Mouse (Mus musculus) MEL (cell line): ENCODE data around the gene Ugt1a6b. TPM values are rescaled to one million over a fixed set of nuclear protein-coding genes. Genes with fewer than 3 reads are reported as not detected.
A peak's percentile ranks its signal among the peaks of the same experiment; 100 is the strongest.

Source experiments
- DNase-seq: peaks from one replicate; pipeline ENCODE4 v3.0.0; 2011; ENCODE audit warnings: low read depth, low spot score
- H3K27ac ChIP-seq: 2 replicates; pipeline ENCODE4 v1.5.1; 2012; ENCODE audit warnings: low read depth, mild to moderate bottlenecking, control low read depth, low read length, moderate library complexity; ENCODE audit not compliant: control insufficient read depth
- H3K27me3 ChIP-seq, 2 experiments: fragments of 150-350 bp in 1 of 2; sonication (generic) in 1 of 2; 2 replicates each; pipeline ENCODE4 v1.6.1; 2012; ENCODE audit warnings: low read length in 2 of 2, mild to moderate bottlenecking in 2 of 2, improper control_type of control experiment in 1 of 2, moderate library complexity in 1 of 2; ENCODE audit not compliant: insufficient read depth in 2 of 2, control insufficient read depth in 1 of 2
- H3K36me3 ChIP-seq, 2 experiments: 2 replicates each; pipeline ENCODE4 v1.6.1; 2012 to 2014; ENCODE audit warnings: low read length in 2 of 2, improper control_type of control experiment in 1 of 2, inconsistent platforms in 1 of 2, mild to moderate bottlenecking in 1 of 2; ENCODE audit not compliant: insufficient read depth in 2 of 2, control insufficient read depth in 1 of 2
- H3K4me1 ChIP-seq, 2 experiments: fragments of 150-350 bp in 1 of 2; sonication (generic) in 1 of 2; 2 replicates each; pipeline ENCODE4 v1.6.1; 2012; ENCODE audit warnings: low read length in 2 of 2, improper control_type of control experiment in 1 of 2, mild to moderate bottlenecking in 1 of 2; ENCODE audit not compliant: insufficient read depth in 2 of 2, control insufficient read depth in 1 of 2
- H3K4me3 ChIP-seq, 2 experiments: fragments of 150-350 bp in 1 of 2; sonication (generic) in 1 of 2; 2 replicates each; pipeline ENCODE4 v1.5.1; 2012; ENCODE audit warnings: low read depth in 2 of 2, low read length in 2 of 2, mild to moderate bottlenecking in 2 of 2, moderate library complexity in 2 of 2, control low read depth in 1 of 2, improper control_type of control experiment in 1 of 2; ENCODE audit not compliant: control insufficient read depth in 1 of 2, insufficient read depth in 1 of 2
- H3K79me2 ChIP-seq: 2 replicates; pipeline ENCODE4 v1.6.1; 2012; ENCODE audit warnings: mild to moderate bottlenecking, low read length, moderate library complexity; ENCODE audit not compliant: control insufficient read depth, poor library complexity, insufficient read depth
- H3K9ac ChIP-seq: 2 replicates; pipeline ENCODE4 v1.6.1; 2012; ENCODE audit warnings: low read depth, mild to moderate bottlenecking, control low read depth, low read length, moderate library complexity; ENCODE audit not compliant: control insufficient read depth, poor library complexity, severe bottlenecking
- H3K9me3 ChIP-seq: fragments of 150-350 bp; sonication (generic); replicated peaks from 2 replicates; pipeline ENCODE4 v1.6.1; 2012; ENCODE audit warnings: mild to moderate bottlenecking, low read length, improper control_type of control experiment, moderate library complexity; ENCODE audit not compliant: insufficient read depth
- CHD1 ChIP-seq: IDR thresholded peaks from 2 replicates; pipeline ENCODE4 v1.6.1; 2012; ENCODE audit warnings: low read depth, mild to moderate bottlenecking, inconsistent platforms, low read length, improper control_type of control experiment
- CHD2 ChIP-seq: IDR thresholded peaks from 2 replicates; pipeline ENCODE4 v1.6.1; 2011; ENCODE audit warnings: low read length, improper control_type of control experiment
- ETS1 ChIP-seq: IDR thresholded peaks from 2 replicates; pipeline ENCODE4 v1.6.1; 2012; ENCODE audit warnings: low read depth, mild to moderate bottlenecking, inconsistent platforms, low read length, improper control_type of control experiment, moderate library complexity
- HCFC1 ChIP-seq: IDR thresholded peaks from 2 replicates; pipeline ENCODE4 v1.6.1; 2012; ENCODE audit warnings: low read depth, mild to moderate bottlenecking, inconsistent platforms, low read length, improper control_type of control experiment, moderate library complexity
- NELFE ChIP-seq: IDR thresholded peaks from 2 replicates; pipeline ENCODE4 v1.6.1; 2011; ENCODE audit warnings: low read depth, low read length, improper control_type of control experiment
- POLR2AphosphoS5 ChIP-seq: IDR thresholded peaks from 2 replicates; pipeline ENCODE4 v1.6.1; 2012; ENCODE audit warnings: low read depth, borderline replicate concordance, mild to moderate bottlenecking, inconsistent platforms, low read length, moderate library complexity, mixed read lengths
- RAD21 ChIP-seq: IDR thresholded peaks from 2 replicates; pipeline ENCODE4 v1.6.1; 2011; ENCODE audit warnings: mild to moderate bottlenecking, low read depth, low read length, improper control_type of control experiment
- RCOR1 ChIP-seq: IDR thresholded peaks from 2 replicates; pipeline ENCODE4 v1.6.1; 2012; ENCODE audit warnings: low read depth, mild to moderate bottlenecking, inconsistent platforms, low read length, improper control_type of control experiment
- SMC3 ChIP-seq: IDR thresholded peaks from 2 replicates; pipeline ENCODE4 v1.6.1; 2011; ENCODE audit warnings: low read depth, low read length, improper control_type of control experiment
- TAL1 ChIP-seq: IDR thresholded peaks from 2 replicates; pipeline ENCODE4 v1.6.1; 2012; ENCODE audit warnings: mild to moderate bottlenecking, inconsistent platforms, low read length, moderate library complexity, mixed read lengths
- TBP ChIP-seq: IDR thresholded peaks from 2 replicates; pipeline ENCODE4 v1.8.0; 2011; ENCODE audit warnings: low read depth, low read length, improper control_type of control experiment
- USF2 ChIP-seq, 2 experiments: IDR thresholded peaks; 2 replicates each; pipeline ENCODE4 v1.6.1; 2011 to 2012; ENCODE audit warnings: improper control_type of control experiment in 2 of 2, low read length in 2 of 2, borderline replicate concordance in 1 of 2, inconsistent platforms in 1 of 2, low read depth in 1 of 2, mild to moderate bottlenecking in 1 of 2; ENCODE audit not compliant: insufficient read depth in 1 of 2
- ZNF384 ChIP-seq: IDR thresholded peaks from 2 replicates; pipeline ENCODE4 v1.6.1; 2012; ENCODE audit warnings: low read depth, mild to moderate bottlenecking, inconsistent platforms, low read length, improper control_type of control experiment
- polyA plus RNA-seq, 2 experiments: library from polyadenylated mRNA; stranded (reverse) in 1 of 2; unstranded in 1 of 2; fragments of >175 nt in 1 of 2; fragments of >200 nt in 1 of 2; gene quantifications; 2 replicates each; pipeline versions ENCODE4 v1.2.1 to v1.2.4; 2012; ENCODE audit warnings: low replicate concordance in 2 of 2, low read depth in 1 of 2; ENCODE audit not compliant: insufficient read length in 2 of 2, insufficient read depth in 1 of 2, missing spikeins in 1 of 2
- total RNA-seq: library from RNA; depleted of rRNA; stranded (reverse); fragments of 300-350 nt; gene quantifications from 2 replicates; pipeline ENCODE4 v1.2.3, GENCODE M21; 2012

The Ugt1a6b gene
- total and polyA plus RNA-seq, 3 experiments, result not detected

- H3K27me3 ChIP-seq, result no peaks in the 10 kb centered on the region
- peak; percentile 13 for DNase-seq
- H3K27ac ChIP-seq, result no peak overlapping the region
- no peaks in the 10 kb centered on the region for H3K9me3 ChIP-seq
- no peak overlapping the region for H3K4me3 ChIP-seq
- H3K4me1 ChIP-seq, result no peaks in the 10 kb centered on the region
- no peak overlapping the region for H3K9ac ChIP-seq
- no peak for TF ChIP-seq SMC3
- 0 out of 2 replicates have a peak, but pooled peaks have one; percentile 18 for TF ChIP-seq TAL1
- TF ChIP-seq, all 39 proteins: peak for 1
- no peaks in the 10 kb centered on the region for H3K36me3 ChIP-seq
- no peaks in the 10 kb centered on the region for H3K79me2 ChIP-seq
Observed at GRCm38 (mm10) chr1:88213766-88214461, 110.9 kb downstream of the Ugt1a6b start.

DNA sequence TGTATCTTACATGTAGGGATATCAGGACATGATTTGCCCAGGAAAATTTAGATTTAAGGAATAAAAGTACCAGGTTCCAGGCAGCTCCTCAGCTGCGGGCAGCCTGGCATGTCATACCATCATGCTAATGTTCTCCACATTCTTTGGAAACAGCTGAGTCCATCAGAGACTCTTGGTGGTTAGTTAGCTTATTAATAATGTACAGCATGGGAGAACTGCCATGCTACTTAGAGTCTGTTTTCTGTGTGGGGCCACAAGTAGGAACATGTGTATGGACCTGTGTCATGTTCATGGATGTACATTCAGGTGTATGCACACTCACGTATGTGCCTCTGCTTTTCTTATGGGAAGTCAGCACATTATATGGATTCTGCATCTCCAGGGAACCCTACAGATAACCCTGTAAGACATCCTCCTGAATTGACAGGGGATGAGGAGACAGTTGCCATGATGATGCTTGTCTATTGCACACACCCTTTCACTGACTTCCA, 111.5 kb downstream of the Ugt1a6b start:
- no peaks in the 10 kb centered on the region for H3K9me3 ChIP-seq

DNA sequence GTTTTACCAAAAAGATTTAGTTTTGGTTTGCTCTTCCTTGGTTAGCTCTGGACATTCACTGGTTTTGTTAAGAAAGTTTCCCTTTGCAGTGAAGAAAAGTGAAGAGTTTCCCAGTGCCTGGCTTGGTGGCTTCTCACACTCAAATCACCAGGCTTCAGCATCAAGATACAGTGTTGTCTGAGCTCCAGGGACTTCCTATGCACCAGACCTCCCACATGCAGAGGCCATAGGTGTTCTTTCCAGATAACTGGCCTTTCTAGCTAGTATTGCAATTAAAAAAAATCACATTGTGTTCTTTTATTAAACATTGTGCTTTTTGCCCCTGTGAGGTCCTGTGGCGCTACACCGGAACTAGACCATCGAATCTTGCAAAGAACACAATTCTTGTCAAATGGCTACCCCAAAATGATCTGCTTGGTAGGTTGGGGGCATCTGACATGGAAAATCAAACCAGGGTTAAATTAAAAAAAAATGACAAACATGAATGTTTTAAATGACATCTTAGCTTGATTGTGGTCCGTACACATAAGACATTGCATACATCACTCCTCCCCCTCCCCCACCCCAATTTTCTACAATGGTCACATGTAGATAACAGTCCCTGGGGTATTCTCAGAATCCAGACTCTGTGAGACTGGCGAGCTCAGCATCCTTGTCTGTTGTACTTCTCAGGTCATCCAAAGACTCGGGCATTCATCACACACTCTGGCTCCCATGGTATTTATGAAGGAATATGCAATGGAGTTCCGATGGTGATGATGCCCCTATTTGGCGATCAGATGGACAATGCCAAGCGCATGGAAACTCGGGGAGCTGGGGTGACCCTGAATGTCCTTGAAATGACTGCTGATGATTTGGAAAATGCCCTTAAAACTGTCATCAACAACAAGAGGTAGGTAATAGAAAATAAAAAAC, 112.7 kb downstream of the Ugt1a6b start:
- Histone ChIP-seq H3K9ac (no peak overlapping the region), H3K27me3 (no peaks in the 10 kb centered on the region), H3K4me1 (no peaks in the 10 kb centered on the region), H3K36me3 (no peaks in the 10 kb centered on the region), H3K4me3 (no peak overlapping the region), H3K27ac (no peak overlapping the region), H3K9me3 (no peaks in the 10 kb centered on the region), H3K79me2 (no peaks in the 10 kb centered on the region)
- peak; percentile 8 for DNase-seq
- no peak for TF ChIP-seq CHD1
- no peak for TF ChIP-seq HCFC1
- TF ChIP-seq ZNF384, result no peak
- TF ChIP-seq TBP, result no peak
- no peak for TF ChIP-seq ETS1
- no peak for TF ChIP-seq RAD21
- TF ChIP-seq USF2 (IDR thresholded peaks at IDR 0.05; ENCODE audit: borderline replicate concordance in 1 of 2, insufficient read depth in 1 of 2, low read depth in 1 of 2, low read length in 2 of 2), result no peak
- TF ChIP-seq, all 39 proteins: peak for 0

More for the DNA sequence above, 111.5 kb downstream of the Ugt1a6b start:
- H3K27me3 ChIP-seq, result no peaks in the 10 kb centered on the region
- H3K4me1 ChIP-seq, result no peaks in the 10 kb centered on the region
- peak; percentile 29 for DNase-seq
- no peak overlapping the region for H3K27ac ChIP-seq
- TF ChIP-seq TAL1 (no peak), POLR2AphosphoS5 (no peak), HCFC1 (no peak), RCOR1 (no peak), CHD2 (no peak), TBP (no peak), NELFE (no peak)
- no peaks in the 10 kb centered on the region for H3K36me3 ChIP-seq
- no peak overlapping the region for H3K4me3 ChIP-seq
- H3K9ac ChIP-seq, result no peak overlapping the region
- no peaks in the 10 kb centered on the region for H3K79me2 ChIP-seq
